Mouse (Mus musculus) B cell, adult 67 days (primary cell): ENCODE measurements around the gene Rhbdl1. TPM values are rescaled to one million over a fixed set of nuclear protein-coding genes. Genes with fewer than 3 reads are reported as not detected.

ENCODE experiments used
- total RNA-seq, 2 experiments: library from RNA; stranded (reverse); gene quantifications; 4 replicates each; pipeline ENCODE4 v1.2.4; 2023

Rhbdl1 gene
- total RNA-seq, 2 experiments from 2014 or later = 1.8 to 4.8 TPM

Other genes with a start within 250 kb of the Rhbdl1 start
- not detected for gene Gng13, start 120.1 kb downstream of the Rhbdl1 start, total RNA-seq
- gene Chtf18, start 109.9 kb downstream of the Rhbdl1 start, total RNA-seq = 1 to 10 TPM; 6.7 to 8.5 TPM
- 1 to 10 TPM; 7.5 to 7.7 TPM for gene Rpusd1, start 109.6 kb downstream of the Rhbdl1 start, total RNA-seq
- not detected for gene Mslnl, start 101.3 kb downstream of the Rhbdl1 start, total RNA-seq
- gene Msln, start 82.9 kb downstream of the Rhbdl1 start, total RNA-seq = 1 to 10 TPM in 1 of 2 experiments, not detected in 1; 1.2 TPM
- 10 to 100 TPM; 43.3 to 45.9 TPM for gene Narfl, start 63.5 kb downstream of the Rhbdl1 start, total RNA-seq
- gene Haghl, start 51.6 kb downstream of the Rhbdl1 start, total RNA-seq = 10 to 100 TPM; 17.7 to 28.0 TPM
- under 1 TPM in 1 of 2 experiments, not detected in 1; 0.32 TPM for gene Ccdc78, start 50.7 kb downstream of the Rhbdl1 start, total RNA-seq
- 10 to 100 TPM; 50.2 to 61.0 TPM for gene Fam173a, start 44.4 kb downstream of the Rhbdl1 start, total RNA-seq
- not detected for gene AC134908.4, start 41.6 kb downstream of the Rhbdl1 start, total RNA-seq
- 10 to 100 TPM; 13.3 to 17.5 TPM for gene Metrn, start 40.2 kb downstream of the Rhbdl1 start, total RNA-seq
- gene Fbxl16, start 28.2 kb downstream of the Rhbdl1 start, total RNA-seq = not detected
- gene Wdr24, start 13.7 kb downstream of the Rhbdl1 start, total RNA-seq = 10 to 100 TPM; 18.9 TPM
- gene Jmjd8, start 8.4 kb downstream of the Rhbdl1 start, total RNA-seq = 10 to 100 TPM; 31.0 to 35.5 TPM
- 10 to 100 TPM; 69.1 to 78.8 TPM for gene Stub1, start 3.9 kb downstream of the Rhbdl1 start, total RNA-seq
- 1 to 10 TPM; 3.6 to 4.6 TPM for gene Gm20683, start 4.5 kb upstream of the Rhbdl1 start, total RNA-seq
- gene Rhot2, start 7.6 kb upstream of the Rhbdl1 start, total RNA-seq = 10 to 100 TPM; 77.3 to 80.7 TPM
- gene Wdr90, start 24.2 kb upstream of the Rhbdl1 start, total RNA-seq = 10 to 100 TPM; 25.1 to 32.9 TPM
- 1 to 10 TPM; 3.2 to 4.2 TPM for gene Mcrip2, start 31.5 kb upstream of the Rhbdl1 start, total RNA-seq
- 10 to 100 TPM; 21.0 to 33.3 TPM for gene Mettl26, start 37.8 kb upstream of the Rhbdl1 start, total RNA-seq
- gene Wfikkn1, start 43.6 kb upstream of the Rhbdl1 start, total RNA-seq = 1 to 10 TPM; 6.7 to 6.9 TPM
- gene Rab40c, start 82.4 kb upstream of the Rhbdl1 start, total RNA-seq = 10 to 100 TPM; 27.3 to 37.8 TPM
- 10 to 100 TPM; 84.4 to 92.2 TPM for gene Pigq, start 107.6 kb upstream of the Rhbdl1 start, total RNA-seq
- gene Nhlrc4, start 107.7 kb upstream of the Rhbdl1 start, total RNA-seq = not detected
- not detected for gene A930017K11Rik, start 115.3 kb upstream of the Rhbdl1 start, total RNA-seq
- 10 to 100 TPM; 42.6 to 48.1 TPM for gene Capn15, start 148.5 kb upstream of the Rhbdl1 start, total RNA-seq
- gene Rab11fip3, start 232.3 kb upstream of the Rhbdl1 start, total RNA-seq = 10 to 100 TPM; 10.4 to 11.9 TPM